Mouse (Mus musculus): ENCODE measurements around the gene Card19. TPM values are rescaled to one million over a fixed set of nuclear protein-coding genes. Genes with fewer than 3 reads are reported as not detected.

Card19 gene
- polyA plus RNA-seq, 1 experiment from 2014 or later, result 50.3 TPM

GRCm38 (mm10) chr13:49192156-49192855 is 23.5 kb downstream of the Card19 start:
- Histone ChIP-seq H3K9me3 (no peaks in the 10 kb centered on the region), H3K27ac (no peak overlapping the region), H3K36me3 (peaks cover 12% of the 10 kb centered on the region; the same call in 1 of the 2 replicates), H3K27me3 (no peaks in the 10 kb centered on the region), H3K4me1 (peaks cover 35% of the 10 kb centered on the region), H3K4me2 (replicated peaks) (no peak overlapping the region), H3K4me3 (no peak overlapping the region), H3K9ac (no peak overlapping the region)
- 72% methylated on average over 16 of the region's 16 CpGs for WGBS
- no peak for ATAC-seq (ENCODE audit: insufficient number of reproducible peaks, insufficient read depth, low FRiP score, low TSS enrichment)

- 55% methylated on average over 5 of the region's 5 CpGs for WGBS
- Histone ChIP-seq H3K4me2 (replicated peaks) (no peak overlapping the region), H3K9me3 (no peaks in the 10 kb centered on the region), H3K4me3 (no peak overlapping the region), H3K27ac (no peak overlapping the region), H3K27me3 (no peaks in the 10 kb centered on the region), H3K4me1 (peaks cover 35% of the 10 kb centered on the region), H3K9ac (no peak overlapping the region), H3K36me3 (peaks cover 12% of the 10 kb centered on the region; the same call in 1 of the 2 replicates)
- no peak for ATAC-seq (ENCODE audit: insufficient number of reproducible peaks, insufficient read depth, low FRiP score, low TSS enrichment)
These were observed 24.2 kb downstream of the Card19 start for GRCm38 (mm10) chr13:49191673-49192035.

DNA sequence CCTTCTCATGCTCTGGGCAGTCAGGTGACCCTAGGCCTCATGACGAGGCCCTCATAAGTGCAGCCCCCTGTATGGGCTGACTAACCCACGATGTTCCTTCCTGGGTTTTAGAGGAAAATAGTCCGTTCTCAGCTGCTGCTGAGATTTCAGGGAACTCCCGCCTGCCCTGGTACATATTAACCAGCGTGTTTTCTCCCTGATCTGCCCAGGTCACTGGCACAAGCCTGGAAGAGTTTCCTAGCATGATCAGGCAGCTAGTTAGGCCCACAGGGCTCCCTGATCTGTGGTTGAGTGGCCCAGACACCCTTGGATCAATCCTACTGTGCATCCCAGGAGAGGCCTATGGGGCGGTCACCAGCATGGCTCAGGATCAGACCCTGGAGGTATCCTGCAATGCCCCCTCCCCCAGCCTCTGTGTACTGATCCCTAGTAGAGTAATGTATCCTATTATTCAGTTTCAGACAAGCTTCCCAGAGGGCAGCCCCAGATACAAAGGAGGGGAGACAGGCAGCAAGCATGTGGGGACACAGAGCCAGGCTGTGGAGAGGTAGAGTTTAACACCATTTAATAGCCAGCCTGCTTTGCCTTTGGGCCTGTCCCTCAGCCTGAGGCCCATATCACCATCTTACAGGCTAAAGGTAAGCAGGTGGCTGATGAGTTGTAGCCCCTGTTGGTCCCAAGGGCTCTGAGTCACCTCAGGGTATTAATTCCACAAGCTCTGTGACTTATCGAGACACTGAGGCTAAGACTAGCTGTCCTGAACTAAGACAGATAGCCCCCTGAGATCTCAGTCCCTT is 24.8 kb downstream of the Card19 start:
- Histone ChIP-seq H3K4me1 (peaks cover 35% of the 10 kb centered on the region), H3K4me3 (no peak overlapping the region), H3K27me3 (no peaks in the 10 kb centered on the region), H3K9me3 (no peaks in the 10 kb centered on the region), H3K9ac (no peak overlapping the region), H3K4me2 (replicated peaks) (no peak overlapping the region), H3K27ac (no peak overlapping the region), H3K36me3 (peaks cover 12% of the 10 kb centered on the region; the same call in 1 of the 2 replicates)
- 76% methylated on average over 7 of the region's 7 CpGs for WGBS
- ATAC-seq (ENCODE audit: insufficient number of reproducible peaks, insufficient read depth, low FRiP score, low TSS enrichment), result no peak

GRCm38 (mm10) chr13:49189970-49190870 is 25.6 kb downstream of the Card19 start:
- ATAC-seq (ENCODE audit: insufficient number of reproducible peaks, insufficient read depth, low FRiP score, low TSS enrichment), result no peak
- no peak overlapping the region for H3K9ac ChIP-seq
- peaks cover 3% of the 10 kb centered on the region; the same call in 1 of the 2 replicates for H3K36me3 ChIP-seq
- no peaks in the 10 kb centered on the region for H3K27me3 ChIP-seq
- H3K27ac ChIP-seq, result no peak overlapping the region
- no peak overlapping the region for H3K4me2 ChIP-seq (replicated peaks)
- no peak overlapping the region for H3K4me3 ChIP-seq
- no peaks in the 10 kb centered on the region for H3K9me3 ChIP-seq
- 70% methylated on average over 12 of the region's 12 CpGs for WGBS
- peaks cover 35% of the 10 kb centered on the region for H3K4me1 ChIP-seq

DNA sequence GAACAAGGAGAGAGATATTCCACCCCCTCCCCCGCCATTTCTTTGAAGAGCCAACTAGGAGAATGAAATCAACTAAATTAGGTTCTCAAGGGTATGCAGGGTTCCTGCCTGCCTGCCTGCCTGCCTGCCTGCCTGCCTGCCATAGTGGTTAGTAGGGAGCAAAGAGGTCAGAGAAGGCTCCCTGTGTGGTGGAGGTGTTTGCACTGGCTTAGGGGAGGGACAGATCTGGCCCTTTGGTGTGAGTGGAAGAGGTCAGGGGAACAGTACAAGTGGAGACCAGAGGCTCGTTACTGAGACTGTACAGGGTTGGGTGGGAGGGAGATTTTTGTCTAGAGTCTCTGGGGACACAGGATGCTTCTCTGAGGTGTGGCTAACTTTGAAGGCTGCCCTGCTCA is 26.9 kb downstream of the Card19 start:
- Histone ChIP-seq H3K36me3 (no peaks in the 10 kb centered on the region), H3K9me3 (no peaks in the 10 kb centered on the region), H3K27ac (no peak overlapping the region), H3K4me1 (peaks cover 35% of the 10 kb centered on the region), H3K4me2 (replicated peaks) (peak overlapping the region; percentile 99), H3K4me3 (no peak overlapping the region), H3K27me3 (no peaks in the 10 kb centered on the region), H3K9ac (no peak overlapping the region)
- WGBS, result 25% methylated on average over 2 of the region's 2 CpGs
- no peak for ATAC-seq (ENCODE audit: insufficient number of reproducible peaks, insufficient read depth, low FRiP score, low TSS enrichment)

- Histone ChIP-seq H3K9ac (peak overlapping the region; percentile 67), H3K27ac (no peak overlapping the region), H3K4me2 (replicated peaks) (peak overlapping the region; percentile 99), H3K9me3 (no peaks in the 10 kb centered on the region), H3K36me3 (no peaks in the 10 kb centered on the region), H3K4me1 (peaks cover 35% of the 10 kb centered on the region), H3K27me3 (no peaks in the 10 kb centered on the region), H3K4me3 (peak overlapping the region; percentile 79)
- 0 out of 2 replicates have a peak, but pooled peaks have one; percentile 1 for ATAC-seq (ENCODE audit: insufficient number of reproducible peaks, insufficient read depth, low FRiP score, low TSS enrichment)
- WGBS, result 14% methylated on average over 15 of the region's 15 CpGs
These were observed 27.4 kb downstream of the Card19 start for GRCm38 (mm10) chr13:49188219-49188965.

- peak; percentile 92 for ATAC-seq (ENCODE audit: insufficient number of reproducible peaks, insufficient read depth, low FRiP score, low TSS enrichment)
- no peaks in the 10 kb centered on the region for H3K27me3 ChIP-seq
- under 1% methylated on average over 80 of the region's 87 CpGs for WGBS
- H3K36me3 ChIP-seq, result no peaks in the 10 kb centered on the region
- H3K9me3 ChIP-seq, result no peaks in the 10 kb centered on the region
- H3K4me1 ChIP-seq, result peaks cover 35% of the 10 kb centered on the region
- peak within 1 kb of the TSS; percentile 67 for H3K9ac ChIP-seq
- peak within 1 kb of the TSS; percentile 79 for H3K4me3 ChIP-seq
- 0 out of 2 replicates have a peak within 1 kb of the TSS, but pooled peaks have one; percentile 37 for H3K27ac ChIP-seq
- H3K4me2 ChIP-seq (replicated peaks), result peak within 1 kb of the TSS; percentile 99
These were observed 28.3 kb downstream of the Card19 start, which contains the start of gene Ninj1 for GRCm38 (mm10) chr13:49187288-49188218. TSS of gene Ninj1 (plus strand) at chr13:49187485.

- Histone ChIP-seq H3K27me3 (no peaks in the 10 kb centered on the region), H3K9me3 (no peaks in the 10 kb centered on the region), H3K36me3 (no peaks in the 10 kb centered on the region), H3K4me3 (peak overlapping the region; percentile 79; the same call in 1 of the 2 replicates), H3K9ac (peak overlapping the region; percentile 67; the same call in 1 of the 2 replicates), H3K4me1 (peaks cover 28% of the 10 kb centered on the region), H3K27ac (0 out of 2 replicates have a peak overlapping the region, but pooled peaks have one; percentile 37), H3K4me2 (replicated peaks) (peak overlapping the region; percentile 99)
- ATAC-seq (ENCODE audit: insufficient number of reproducible peaks, insufficient read depth, low FRiP score, low TSS enrichment), result 0 out of 2 replicates have a peak, but pooled peaks have one; percentile 2
- WGBS, result 21% methylated on average over 11 of the region's 11 CpGs
These were observed 29.0 kb downstream of the Card19 start for GRCm38 (mm10) chr13:49186798-49187287.

GRCm38 (mm10) chr13:49183646-49184045 is 32.2 kb downstream of the Card19 start:
- Histone ChIP-seq H3K4me1 (peaks cover 15% of the 10 kb centered on the region), H3K27ac (no peak overlapping the region), H3K36me3 (no peaks in the 10 kb centered on the region), H3K4me2 (replicated peaks) (no peak overlapping the region), H3K9me3 (no peaks in the 10 kb centered on the region), H3K27me3 (no peaks in the 10 kb centered on the region), H3K9ac (no peak overlapping the region), H3K4me3 (no peak overlapping the region)
- ATAC-seq (ENCODE audit: insufficient number of reproducible peaks, insufficient read depth, low FRiP score, low TSS enrichment), result no peak
- WGBS, result 44% methylated on average over 5 of the region's 5 CpGs

DNA sequence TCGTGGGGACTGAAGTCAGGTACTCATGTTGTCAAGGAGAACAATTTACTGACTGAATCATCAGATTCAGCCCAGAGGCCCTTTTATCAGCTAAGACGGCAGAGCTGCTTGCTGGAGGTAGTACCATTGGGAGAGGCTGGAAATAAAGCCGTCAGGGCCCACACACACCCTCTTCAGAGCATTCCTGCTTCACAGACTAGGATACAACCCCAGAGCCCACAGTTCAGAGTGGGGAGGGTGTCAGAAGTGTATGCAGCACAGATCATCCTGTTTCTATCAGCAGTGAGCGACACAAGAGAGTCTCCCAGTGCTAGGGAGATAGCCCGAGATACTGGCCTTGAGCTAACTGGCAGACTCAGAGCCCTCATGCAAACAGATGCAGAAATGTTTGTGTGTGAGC is 32.7 kb downstream of the Card19 start:
- Histone ChIP-seq H3K27ac (no peak overlapping the region), H3K4me3 (no peak overlapping the region), H3K36me3 (no peaks in the 10 kb centered on the region), H3K4me2 (replicated peaks) (no peak overlapping the region), H3K9ac (no peak overlapping the region), H3K4me1 (peaks cover 11% of the 10 kb centered on the region), H3K27me3 (no peaks in the 10 kb centered on the region), H3K9me3 (no peaks in the 10 kb centered on the region)
- ATAC-seq (ENCODE audit: insufficient number of reproducible peaks, insufficient read depth, low FRiP score, low TSS enrichment), result no peak
- 61% methylated on average over 5 of the region's 5 CpGs for WGBS

Data from embryonic facial prominence, embryonic 12.5 days (tissue).